Mouse (Mus musculus) ovary, postnatal 36 days (tissue): Measurements from ENCODE around the gene Clic4.
"Not testable (repeated sequence)": the region's sequence is repeated elsewhere in the genome, so short reads cannot be mapped to it uniquely, and the experiment has no call there.

Experiments
- DNase-seq: peaks from one replicate; pipeline ENCODE4 v3.0.0; 2022; ENCODE audit warnings: low spot score, mixed read lengths

Gene Clic4

GRCm38 (mm10) chr4:135191185-135191584 lies 81.4 kb downstream of the Clic4 start:
- no peak for DNase-seq

GRCm38 (mm10) chr4:135190364-135190763 lies 82.2 kb downstream of the Clic4 start:
- no peak for DNase-seq

DNA sequence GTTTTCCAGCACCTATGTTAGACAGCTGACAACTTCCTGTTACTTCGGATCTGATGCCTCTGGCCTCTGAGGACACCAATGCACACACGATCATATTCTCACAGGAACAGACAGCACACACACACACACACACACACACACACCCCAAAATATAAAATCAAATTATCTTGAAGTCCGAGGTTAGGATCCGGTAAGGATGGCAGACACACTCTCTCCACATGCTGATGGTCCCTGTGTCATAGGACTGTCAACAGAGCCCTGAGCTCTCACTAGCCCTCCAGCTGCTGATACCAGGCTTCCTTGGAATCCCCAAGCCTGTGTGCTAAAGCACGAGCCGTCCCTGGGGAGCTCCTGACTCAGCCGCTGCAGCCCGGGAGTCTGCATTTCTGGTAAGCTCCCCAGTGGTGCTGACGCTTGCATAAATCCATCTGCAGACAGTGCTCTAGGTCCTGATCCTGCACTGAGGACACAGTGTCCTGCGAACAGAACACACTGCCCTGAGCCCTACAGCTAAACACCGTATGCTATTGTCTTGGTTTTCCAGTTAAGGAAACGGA lies 83.1 kb downstream of the Clic4 start:
- no peak for DNase-seq

DNA sequence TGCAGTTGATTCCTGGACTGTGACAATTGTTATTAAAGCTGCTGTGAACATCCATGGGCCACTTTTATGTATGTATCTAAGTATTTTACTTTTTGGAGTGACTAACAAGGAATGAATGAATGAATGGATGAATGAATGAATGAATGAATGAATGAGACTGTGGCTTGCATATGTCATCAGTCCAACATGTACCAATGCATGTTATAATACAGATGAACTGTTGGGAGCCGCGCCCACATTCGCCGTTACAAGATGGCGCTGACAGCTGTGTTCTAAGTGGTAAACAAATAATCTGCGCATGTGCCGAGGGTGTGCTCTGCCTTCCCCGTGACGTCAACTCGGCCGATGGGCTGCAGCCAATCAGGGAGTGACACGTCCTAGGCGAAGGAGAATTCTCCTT lies 88.3 kb downstream of the Clic4 start:
- not testable (repeated sequence) for DNase-seq

DNA sequence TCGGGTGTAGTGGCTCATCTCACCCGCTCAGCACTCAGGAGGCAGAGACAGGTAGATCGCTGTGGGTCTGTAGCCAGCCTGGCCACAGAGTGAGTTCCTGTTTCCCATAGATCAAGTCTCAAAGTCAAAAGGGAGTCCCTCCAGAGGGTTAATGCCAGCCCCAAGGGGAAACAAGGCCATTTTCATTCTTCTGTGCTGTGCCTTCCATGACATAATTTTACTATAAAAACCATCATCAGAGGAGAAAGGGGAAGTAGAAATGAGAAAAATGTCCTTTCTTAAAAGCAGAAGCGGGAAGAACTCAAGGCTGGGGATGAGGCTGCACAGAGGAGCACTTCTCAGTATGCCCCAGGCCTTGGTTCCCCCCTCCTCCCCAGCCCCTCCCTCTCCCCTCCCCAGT lies 90.8 kb downstream of the Clic4 start:
- DNase-seq, result no peak

DNA sequence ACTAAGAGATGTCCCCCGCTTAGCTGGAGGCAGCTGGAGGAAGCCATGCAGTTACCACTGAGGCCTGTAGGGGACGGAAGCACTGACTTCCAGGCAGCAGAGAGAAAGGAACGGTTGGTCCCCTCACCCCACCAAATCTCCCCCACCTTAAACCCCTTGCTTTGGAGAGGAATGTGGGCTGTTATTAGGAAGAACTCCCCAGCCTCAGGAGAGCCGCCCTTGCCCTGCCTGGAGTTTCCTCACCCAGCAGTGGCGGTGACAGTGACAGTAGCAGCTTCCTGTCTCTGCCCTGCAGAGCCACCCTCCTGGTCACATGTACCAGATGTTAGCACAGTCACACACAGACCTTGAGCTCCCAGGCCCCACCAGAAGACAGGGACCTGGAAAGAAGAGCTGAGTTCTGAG lies 93.5 kb downstream of the Clic4 start:
- no peak for DNase-seq

DNA sequence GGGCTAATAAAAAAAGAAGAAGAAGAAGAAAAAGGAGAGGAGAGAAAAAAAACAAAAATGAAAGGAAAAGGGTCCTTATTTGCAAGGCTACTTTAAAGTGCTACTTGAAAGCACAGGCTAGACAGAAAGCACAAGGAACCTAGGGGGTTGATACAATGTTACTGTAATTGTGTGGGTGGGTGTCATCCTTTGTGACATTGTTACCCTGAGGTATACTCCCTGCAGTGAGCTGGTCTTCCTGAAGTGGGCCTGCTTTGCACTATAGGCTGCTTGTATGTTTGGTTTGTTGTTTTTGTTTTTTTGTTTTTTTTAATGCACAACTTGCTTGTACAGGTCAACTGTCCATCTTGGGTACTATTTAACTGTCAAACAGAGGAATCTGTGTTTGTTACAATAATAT lies 95.0 kb downstream of the Clic4 start:
- DNase-seq, result no peak

DNA sequence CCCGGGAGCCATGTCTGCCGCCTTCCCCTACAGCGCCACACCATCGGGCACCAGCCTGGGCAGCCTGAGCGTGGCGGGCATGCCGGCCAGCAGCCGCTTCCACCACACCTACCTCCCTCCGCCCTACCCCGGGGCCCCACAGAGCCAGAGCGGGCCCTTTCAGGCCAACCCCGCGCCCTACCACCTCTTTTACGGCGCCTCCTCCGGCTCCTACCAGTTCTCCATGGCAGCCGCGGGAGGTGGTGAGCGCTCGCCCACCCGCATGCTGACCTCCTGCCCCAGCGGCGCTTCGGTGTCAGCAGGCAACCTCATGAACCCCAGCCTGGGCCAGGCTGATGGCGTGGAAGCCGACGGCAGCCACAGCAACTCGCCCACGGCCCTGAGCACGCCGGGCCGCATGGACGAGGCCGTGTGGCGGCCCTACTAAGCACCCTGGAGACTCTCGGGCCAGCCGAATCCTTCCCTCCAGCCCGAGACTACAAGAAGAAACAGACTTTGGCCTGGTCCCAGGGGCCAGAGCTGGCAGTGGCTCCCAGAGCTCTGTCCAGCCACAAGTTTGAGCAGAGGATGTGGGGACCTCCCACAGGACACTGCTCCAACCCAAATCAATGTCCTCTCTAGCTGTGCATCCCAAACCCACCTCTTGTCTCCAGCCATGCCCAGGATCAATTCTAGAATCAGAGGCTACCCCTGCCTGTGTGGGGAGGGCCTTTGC lies 97.1 kb downstream of the Clic4 start:
- peak; percentile 36 for DNase-seq

DNA sequence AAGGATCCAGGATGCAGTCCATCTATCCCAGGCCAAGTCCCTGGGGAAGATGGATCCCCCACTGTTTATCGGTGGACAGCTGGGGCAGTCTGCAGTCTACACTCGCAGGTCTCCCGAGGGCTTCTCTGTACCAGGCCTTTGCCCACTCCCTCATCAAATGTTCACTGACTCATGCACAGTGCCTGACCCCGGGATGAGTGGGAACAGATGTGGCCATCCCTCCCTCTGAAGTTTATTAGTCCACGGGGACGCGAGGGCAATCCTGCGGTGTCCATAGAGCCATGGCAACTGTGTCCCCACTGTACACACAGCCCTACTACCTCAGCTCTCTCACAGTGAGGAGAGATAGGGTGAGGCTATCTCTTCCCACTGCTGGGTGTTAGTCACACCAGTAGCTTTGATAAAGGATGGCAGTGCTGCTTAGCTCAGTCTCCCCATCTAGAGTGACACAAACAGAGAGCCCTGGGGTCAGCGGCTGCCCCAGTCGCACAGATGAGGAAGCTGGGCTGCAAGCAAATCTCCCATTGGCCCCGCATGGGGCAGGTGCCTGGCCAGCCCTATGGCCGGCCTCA lies 101.2 kb downstream of the Clic4 start:
- DNase-seq, result no peak

DNA sequence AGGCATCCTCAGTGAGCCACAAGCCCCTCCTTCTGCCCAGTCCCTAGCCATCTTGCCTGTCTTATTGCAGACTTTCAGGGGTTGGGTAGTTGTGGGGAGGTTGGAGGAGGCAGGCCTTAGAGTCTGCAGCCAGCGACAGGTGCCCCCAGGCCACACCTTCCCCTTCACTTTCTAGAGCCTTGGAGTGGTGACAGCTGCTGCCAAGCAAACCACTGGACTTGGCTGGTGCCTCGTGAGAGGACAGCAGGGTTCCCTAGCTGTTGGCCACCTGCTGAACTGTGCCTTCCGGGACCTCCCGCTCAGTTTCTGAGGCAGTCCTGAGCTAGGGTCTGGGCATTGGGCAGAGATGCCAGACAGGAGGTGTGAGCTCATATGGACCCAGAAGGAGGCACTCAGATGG lies 103.1 kb downstream of the Clic4 start:
- DNase-seq, result no peak

DNA sequence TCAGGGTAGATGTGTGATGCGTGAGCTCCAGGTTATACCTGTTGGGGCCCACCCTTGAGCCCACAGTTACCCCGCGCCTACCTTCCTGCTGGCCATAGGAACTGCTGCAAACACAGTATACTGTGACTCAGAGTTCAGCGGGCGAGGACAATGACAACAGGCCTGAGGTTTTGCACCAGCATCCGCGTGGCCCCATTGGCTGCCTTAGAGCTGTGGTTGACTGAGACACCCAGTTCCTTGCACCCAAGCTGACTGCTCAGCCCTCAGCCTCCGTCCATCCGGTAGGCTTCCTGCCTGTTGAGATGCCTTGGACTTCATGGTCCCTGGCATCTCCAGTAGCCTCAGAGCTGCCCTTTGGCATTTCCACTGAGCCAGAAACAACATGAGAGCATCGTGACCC lies 103.5 kb downstream of the Clic4 start:
- DNase-seq, result no peak

DNA sequence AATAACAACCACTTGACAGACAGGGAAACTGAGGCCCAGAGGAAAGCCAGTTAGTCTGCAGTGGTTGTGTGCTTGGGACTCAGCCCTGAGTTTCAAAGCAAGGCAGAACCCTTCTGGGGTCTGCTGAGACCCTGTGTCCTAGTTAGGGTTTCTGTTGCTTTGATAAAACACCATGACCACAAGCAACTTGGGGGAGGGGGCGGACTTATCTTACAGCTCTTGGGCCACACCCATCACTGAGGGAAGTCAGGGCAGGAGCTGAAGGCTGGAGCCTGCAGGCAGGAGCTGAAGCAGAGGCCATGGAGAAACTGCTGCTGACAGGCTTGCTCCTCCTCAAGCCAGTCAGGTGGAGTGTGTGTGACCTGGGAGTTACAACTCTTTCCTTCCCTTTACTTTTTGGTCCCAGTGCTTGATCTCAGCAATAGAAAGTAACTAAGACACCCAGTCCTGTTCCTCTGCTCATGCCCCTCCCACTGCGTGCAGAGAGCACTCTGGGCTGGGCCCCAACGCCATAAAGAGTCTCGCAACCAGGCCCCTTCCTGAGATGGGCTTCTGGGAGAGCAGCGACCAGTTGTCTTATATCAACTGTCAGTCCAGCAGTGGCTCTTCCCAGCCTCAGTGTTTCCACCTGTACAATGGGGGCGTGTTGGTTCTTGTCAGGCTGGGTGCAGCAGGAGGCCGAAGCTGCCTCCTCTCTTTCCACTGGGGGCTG lies 104.6 kb downstream of the Clic4 start:
- DNase-seq, result no peak

DNA sequence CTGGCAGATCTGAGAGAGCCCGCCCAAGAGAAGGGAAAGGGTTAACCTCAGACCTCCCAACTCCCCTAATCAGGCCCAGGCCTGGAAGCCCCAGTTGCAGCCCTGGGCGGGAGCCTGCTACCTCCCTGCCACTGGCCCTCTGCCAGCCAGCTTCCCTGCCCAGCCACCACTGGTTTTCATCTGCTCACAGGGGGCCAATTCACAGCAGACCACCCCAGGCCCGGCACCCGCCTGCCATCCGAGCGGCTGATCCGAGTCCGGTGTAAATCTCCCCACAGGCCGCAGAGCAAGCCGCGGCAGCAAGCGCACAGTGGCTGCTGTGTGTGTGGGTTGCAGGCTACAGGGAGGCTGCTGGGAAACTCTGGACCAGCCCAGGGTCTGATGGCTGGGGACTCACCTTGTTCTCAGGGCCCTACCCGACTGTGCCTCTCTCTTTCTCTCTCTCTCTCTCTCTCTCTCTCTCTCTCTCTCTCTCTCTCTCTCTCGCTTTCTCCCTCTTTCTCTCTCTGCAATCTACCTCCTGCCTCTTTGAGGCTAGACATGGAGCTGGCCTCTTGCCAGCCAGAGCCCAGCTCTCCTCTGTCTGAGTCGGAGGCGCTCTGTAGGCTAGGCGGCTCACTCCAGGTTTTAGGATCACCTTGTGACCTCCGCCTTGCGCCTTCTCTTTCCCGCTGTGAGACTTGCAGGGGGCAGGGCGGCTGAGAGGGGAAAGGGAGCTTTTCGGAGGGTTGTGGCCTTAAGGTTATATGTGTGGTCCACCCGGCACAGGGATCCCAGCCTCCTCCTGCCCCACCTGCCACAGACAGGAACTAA lies 106.0 kb downstream of the Clic4 start:
- DNase-seq, result no peak

DNA sequence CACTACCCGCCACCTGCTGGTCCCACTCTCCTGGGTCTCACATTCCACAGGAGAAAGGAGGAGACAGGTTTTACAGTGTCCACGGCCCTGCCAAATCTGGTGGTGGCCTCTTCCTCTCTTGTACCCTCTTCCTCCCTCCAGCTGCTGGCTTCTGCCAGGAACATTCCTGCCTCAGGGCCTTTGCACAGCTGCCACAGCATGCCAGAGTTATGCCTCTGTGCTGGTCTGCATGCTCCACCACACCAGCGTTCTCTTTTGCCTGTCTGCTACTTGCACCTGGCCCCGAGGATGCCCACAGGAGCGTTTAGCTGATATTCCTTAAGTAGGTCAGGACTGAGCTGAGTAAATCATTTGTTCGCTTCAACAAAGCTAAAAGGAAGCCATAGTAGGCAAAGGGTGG lies 106.9 kb downstream of the Clic4 start:
- no peak for DNase-seq
